Mouse (Mus musculus): ENCODE results near the gene Socs7. TPM values are rescaled to one million over a fixed set of nuclear protein-coding genes. Genes with fewer than 3 reads are reported as not detected.
"Not testable (repeated sequence)": the region's sequence is repeated elsewhere in the genome, so short reads cannot be mapped to it uniquely, and the experiment has no call there.

Socs7 gene
- total RNA-seq, 1 experiment: 14.5 TPM

- no peaks in the 10 kb centered on the region; the same call in 1 of the 2 replicates for H3K36me3 ChIP-seq (ENCODE audit: control insufficient read depth, insufficient read depth, low read length, poor library complexity, severe bottlenecking)
These were observed 46.5 kb upstream of the Socs7 start, which contains the start of gene Mrpl45 for GRCm38 (mm10) chr11:97315504-97316503. Gene Mrpl45 (plus strand): TSS chr11:97315716.

GRCm38 (mm10) chr11:97321197-97321596 is 41.2 kb upstream of the Socs7 start:
- TF ChIP-seq ZNF384 (IDR thresholded peaks at IDR 0.05; ENCODE audit: low read depth, low read length) (no peak), CHD2 (IDR thresholded peaks at IDR 0.05; ENCODE audit: low read depth, low read length) (no peak), MAFK (IDR thresholded peaks at IDR 0.05; ENCODE audit: insufficient read depth, low read depth, low read length) (no peak)
- no peaks in the 10 kb centered on the region for H3K9me3 ChIP-seq (ENCODE audit: control insufficient read depth, insufficient read depth, low read depth, low read length)
- H3K4me3 ChIP-seq (ENCODE audit: insufficient read depth in 1 of 2, low read depth in 1 of 2, low read length in 2 of 2, poor library complexity in 1 of 2, severe bottlenecking in 1 of 2): no peak overlapping the region
- peaks cover 17% of the 10 kb centered on the region for H3K36me3 ChIP-seq (ENCODE audit: control insufficient read depth, insufficient read depth, low read length, poor library complexity, severe bottlenecking)
- H3K9ac ChIP-seq (ENCODE audit: insufficient read depth, low read depth, low read length, poor library complexity, severe bottlenecking): no peak overlapping the region
- DNase-seq (ENCODE audit: low read depth, low spot score): no peak
- peaks cover 4 to 6% of the 10 kb centered on the region in 2 experiments; a peak in 3 of 4 replicates for H3K4me1 ChIP-seq (ENCODE audit: control insufficient read depth in 2 of 2, insufficient read depth in 2 of 2, low read length in 2 of 2, poor library complexity in 1 of 2)
- H3K27ac ChIP-seq (ENCODE audit: insufficient read depth, low read depth, low read length, poor library complexity, severe bottlenecking): peak overlapping the region; percentile 76; the same call in 1 of the 2 replicates
- in situ Hi-C loops (cut with MboI; ENCODE audit: low sequenced_read_pairs in 2 of 2, unreplicated experiment in 2 of 2): no loop called here

More at GRCm38 (mm10) chr11:97315504-97316503, 46.5 kb upstream of the Socs7 start, which contains the start of gene Mrpl45:
- in situ Hi-C loops (cut with MboI; ENCODE audit: low sequenced_read_pairs in 2 of 2, unreplicated experiment in 2 of 2): no loop called here
- no peaks in the 10 kb centered on the region for H3K9me3 ChIP-seq (ENCODE audit: control insufficient read depth, insufficient read depth, low read depth, low read length)
- H3K4me3 ChIP-seq (ENCODE audit: insufficient read depth in 1 of 2, low read depth in 1 of 2, low read length in 2 of 2, poor library complexity in 1 of 2, severe bottlenecking in 1 of 2): peak within 1 kb of the TSS; percentile 73 to 88
- DNase-seq (ENCODE audit: low read depth, low spot score): peak; percentile 97
- peak within 1 kb of the TSS; percentile 46; the same call in 1 of the 2 replicates for H3K27ac ChIP-seq (ENCODE audit: insufficient read depth, low read depth, low read length, poor library complexity, severe bottlenecking)
- peaks cover 0 to 4% of the 10 kb centered on the region in 2 experiments; a peak in 1 of 4 replicates for H3K4me1 ChIP-seq (ENCODE audit: control insufficient read depth in 2 of 2, insufficient read depth in 2 of 2, low read length in 2 of 2, poor library complexity in 1 of 2)
- TF ChIP-seq CHD2 (IDR thresholded peaks at IDR 0.05; ENCODE audit: low read depth, low read length): peak; percentile 26; the same call in 1 of the 2 replicates
- peak; percentile 77 for TF ChIP-seq HCFC1 (IDR thresholded peaks at IDR 0.05; ENCODE audit: borderline replicate concordance, insufficient read depth, low read length)
- no peak for TF ChIP-seq MAFK (IDR thresholded peaks at IDR 0.05; ENCODE audit: insufficient read depth, low read depth, low read length)
- H3K9ac ChIP-seq (ENCODE audit: insufficient read depth, low read depth, low read length, poor library complexity, severe bottlenecking): peak within 1 kb of the TSS; percentile 89

- H3K36me3 ChIP-seq (ENCODE audit: control insufficient read depth, insufficient read depth, low read length, poor library complexity, severe bottlenecking): peaks cover 25% of the 10 kb centered on the region
- H3K9me3 ChIP-seq (ENCODE audit: control insufficient read depth, insufficient read depth, low read depth, low read length); DNase-seq (ENCODE audit: low read depth, low spot score); in situ Hi-C loops (cut with MboI; ENCODE audit: low sequenced_read_pairs in 2 of 2, unreplicated experiment in 2 of 2); H3K4me1 ChIP-seq (ENCODE audit: control insufficient read depth in 2 of 2, insufficient read depth in 2 of 2, low read length in 2 of 2, poor library complexity in 1 of 2): not testable (repeated sequence)
- peak overlapping the region; percentile 87; the same call in 1 of the 2 replicates for H3K27ac ChIP-seq (ENCODE audit: insufficient read depth, low read depth, low read length, poor library complexity, severe bottlenecking)
- peak overlapping the region; percentile 47; the same call in 1 of the 2 replicates for H3K9ac ChIP-seq (ENCODE audit: insufficient read depth, low read depth, low read length, poor library complexity, severe bottlenecking)
- H3K4me3 ChIP-seq (ENCODE audit: insufficient read depth in 1 of 2, low read depth in 1 of 2, low read length in 2 of 2, poor library complexity in 1 of 2, severe bottlenecking in 1 of 2): peak overlapping the region in 1 of 2 experiments; percentile 10; a peak in 1 of 4 replicates
These were observed 40.3 kb upstream of the Socs7 start for GRCm38 (mm10) chr11:97321894-97322600.

GRCm38 (mm10) chr11:97325224-97325623 is 37.1 kb upstream of the Socs7 start:
- in situ Hi-C loops (cut with MboI; ENCODE audit: low sequenced_read_pairs in 2 of 2, unreplicated experiment in 2 of 2): no loop called here
- Histone ChIP-seq H3K9ac (ENCODE audit: insufficient read depth, low read depth, low read length, poor library complexity, severe bottlenecking) (no peak overlapping the region), H3K9me3 (ENCODE audit: control insufficient read depth, insufficient read depth, low read depth, low read length) (no peaks in the 10 kb centered on the region), H3K4me1 (ENCODE audit: control insufficient read depth in 2 of 2, insufficient read depth in 2 of 2, low read length in 2 of 2, poor library complexity in 1 of 2) (peaks cover 2 to 4% of the 10 kb centered on the region in 2 experiments), H3K4me3 (ENCODE audit: insufficient read depth in 1 of 2, low read depth in 1 of 2, low read length in 2 of 2, poor library complexity in 1 of 2, severe bottlenecking in 1 of 2) (no peak overlapping the region), H3K36me3 (ENCODE audit: control insufficient read depth, insufficient read depth, low read length, poor library complexity, severe bottlenecking) (peaks cover 42% of the 10 kb centered on the region), H3K27ac (ENCODE audit: insufficient read depth, low read depth, low read length, poor library complexity, severe bottlenecking) (no peak overlapping the region)
- TF ChIP-seq ZC3H11A (IDR thresholded peaks at IDR 0.05; ENCODE audit: borderline replicate concordance, low read depth, low read length) (no peak), ZNF384 (IDR thresholded peaks at IDR 0.05; ENCODE audit: low read depth, low read length) (no peak), CHD2 (IDR thresholded peaks at IDR 0.05; ENCODE audit: low read depth, low read length) (no peak), HCFC1 (IDR thresholded peaks at IDR 0.05; ENCODE audit: borderline replicate concordance, insufficient read depth, low read length) (no peak), MAFK (IDR thresholded peaks at IDR 0.05; ENCODE audit: insufficient read depth, low read depth, low read length) (no peak)
- no peak for DNase-seq (ENCODE audit: low read depth, low spot score)
